Mouse (Mus musculus) B cell, adult 2 months (primary cell): ENCODE results near the gene Timp3.

Source experiments
- DNase-seq, 2 experiments: peaks; one replicate each; pipeline ENCODE4 v3.0.0; 2022

Gene Timp3

DNA sequence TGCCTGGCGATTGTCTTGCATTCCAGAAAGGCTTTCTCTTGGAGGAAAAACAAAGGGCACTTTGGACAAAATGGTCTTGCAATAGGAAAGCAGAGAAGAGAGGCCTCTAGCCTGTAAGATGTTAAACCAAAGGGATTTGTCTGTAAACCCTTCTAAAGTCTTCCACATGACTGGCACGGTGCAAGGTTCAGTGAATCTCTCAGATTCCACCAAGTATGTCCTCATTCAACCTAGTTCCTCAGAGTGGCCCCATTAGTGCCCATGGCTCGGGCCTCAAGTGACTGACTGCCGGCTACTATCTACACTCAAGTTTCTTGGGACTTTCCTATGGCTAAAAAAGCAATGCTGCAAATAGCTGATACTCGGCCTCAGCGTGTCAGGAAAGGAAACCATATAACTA, 1.8 kb upstream of the Timp3 start:
- no peak for DNase-seq

DNA sequence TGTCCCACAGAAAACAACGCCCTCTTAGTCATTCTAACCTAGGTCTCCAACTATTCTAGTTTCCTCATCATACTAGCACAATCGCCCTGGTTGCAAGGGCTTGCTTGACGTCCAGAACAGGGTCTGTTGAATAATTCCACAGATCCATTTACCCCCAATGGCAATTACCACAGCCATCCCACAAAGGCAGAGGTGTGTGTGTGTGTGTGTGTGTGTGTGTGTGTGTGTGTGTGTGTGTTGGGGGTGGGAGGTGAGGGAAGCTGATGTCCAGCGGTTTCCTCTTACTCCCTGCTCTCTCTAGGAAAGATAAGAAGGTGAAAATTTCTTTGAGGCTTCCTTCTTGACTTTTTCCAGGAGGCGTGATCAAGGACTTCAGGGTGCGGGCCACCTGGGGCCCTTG, 377 bp upstream of the Timp3 start:
- DNase-seq: no peak

DNA sequence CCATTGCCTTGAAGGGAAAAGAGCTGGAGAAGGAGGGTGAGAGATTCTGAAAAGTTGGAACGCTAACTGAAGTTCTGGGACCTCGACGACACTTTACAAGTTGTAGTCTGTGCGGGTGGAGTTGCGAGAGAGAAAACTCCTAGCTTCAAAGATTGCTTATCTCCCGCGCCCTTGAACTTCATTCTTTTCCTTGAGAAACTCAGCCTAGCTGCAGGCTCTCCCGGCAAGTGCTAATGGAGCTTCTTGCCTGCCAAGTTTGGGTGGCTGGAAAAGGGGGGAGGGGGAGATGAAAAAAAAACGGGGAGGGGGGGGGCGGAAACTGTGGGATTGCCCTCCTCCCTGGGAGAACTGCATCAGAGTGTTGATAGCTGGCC, 932 bp downstream of the Timp3 start:
- no peak for DNase-seq

DNA sequence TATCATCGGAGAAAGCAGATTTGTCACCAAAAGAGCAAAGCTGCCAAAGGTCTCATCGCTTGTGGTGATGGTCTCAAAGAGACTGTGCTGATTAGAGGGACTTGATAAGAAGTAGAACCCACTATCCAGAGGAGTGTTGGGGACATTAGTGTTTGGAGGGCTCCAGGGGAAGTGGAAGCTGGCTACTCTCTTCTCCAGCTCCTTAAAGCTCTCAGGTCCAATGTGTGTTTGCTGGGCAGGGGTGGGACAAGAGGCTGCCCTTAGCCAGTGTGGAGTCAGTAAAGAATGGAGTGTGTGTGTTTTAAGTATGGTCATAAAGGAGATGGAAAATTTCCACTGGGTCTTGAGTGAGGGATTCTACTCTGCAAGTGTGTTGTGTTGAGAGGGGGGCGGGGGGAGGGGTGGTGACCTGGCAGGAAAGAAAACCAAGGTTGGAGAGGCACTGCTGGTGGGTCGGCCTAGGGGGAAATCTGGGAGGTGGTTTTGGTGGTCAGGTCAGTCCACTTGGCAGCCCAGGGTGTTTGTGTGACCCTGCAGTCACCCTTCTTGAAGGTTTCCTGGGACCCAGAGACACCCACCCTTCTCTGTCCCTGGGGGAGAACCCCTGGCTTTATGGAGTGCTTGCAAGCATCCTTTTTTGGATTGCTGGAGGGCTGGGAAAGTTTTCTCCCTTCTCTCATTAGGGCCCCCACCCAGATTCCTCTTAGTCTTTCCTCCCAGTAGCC, 1.6 kb downstream of the Timp3 start:
- DNase-seq: no peak

DNA sequence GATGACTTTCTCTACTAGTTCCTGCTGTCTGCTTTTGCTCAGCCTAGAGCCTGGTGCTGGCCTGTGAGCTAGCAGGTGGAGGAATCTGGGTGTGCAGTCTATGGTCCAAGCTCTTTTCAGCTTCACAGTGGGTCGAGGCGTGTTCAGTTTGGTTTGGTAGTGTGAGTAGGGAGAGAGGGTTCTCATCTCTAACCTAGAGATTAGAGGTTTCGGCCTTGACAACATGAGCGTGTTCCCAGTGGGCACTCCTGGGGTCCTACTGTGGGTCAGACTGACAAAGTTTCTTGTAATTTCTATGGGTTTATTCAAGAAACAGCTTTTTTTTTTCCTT, 2.1 kb downstream of the Timp3 start:
- no peak for DNase-seq

DNA sequence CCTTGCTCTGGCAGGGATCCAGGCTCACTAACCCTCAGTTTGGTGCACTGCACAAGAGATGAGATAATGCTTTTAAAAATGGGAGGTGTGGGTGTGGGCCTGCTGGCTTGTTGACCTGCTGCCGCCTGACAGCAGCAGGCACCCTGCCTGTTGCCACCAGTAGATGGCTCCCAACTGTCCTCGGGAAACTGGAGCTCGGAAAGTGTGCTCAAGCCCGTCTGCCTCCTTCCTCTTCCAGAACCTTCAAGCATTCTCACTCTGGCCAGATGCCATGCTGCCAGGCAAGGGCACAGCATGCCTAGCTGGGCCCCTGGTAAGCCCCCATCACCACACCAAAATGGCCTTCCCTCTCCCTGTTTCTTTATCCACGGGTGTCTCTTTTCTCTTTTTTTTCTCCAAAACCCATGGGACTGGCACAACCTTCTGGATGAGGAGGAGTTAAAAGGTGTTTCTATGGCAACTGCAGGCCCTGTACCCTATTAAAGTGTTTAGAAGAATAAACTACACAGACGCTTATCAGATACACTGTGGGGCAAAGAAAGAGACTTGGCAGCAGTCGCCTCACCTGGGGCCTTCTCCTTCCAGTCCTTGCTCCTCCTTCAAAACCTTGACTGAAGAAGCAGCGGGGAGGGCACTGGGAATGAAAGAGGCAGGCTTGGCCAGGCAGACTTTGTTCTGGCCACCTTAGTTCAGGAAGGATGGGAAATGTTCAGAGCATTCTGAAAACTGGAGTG, 2.8 kb downstream of the Timp3 start:
- DNase-seq: no peak

DNA sequence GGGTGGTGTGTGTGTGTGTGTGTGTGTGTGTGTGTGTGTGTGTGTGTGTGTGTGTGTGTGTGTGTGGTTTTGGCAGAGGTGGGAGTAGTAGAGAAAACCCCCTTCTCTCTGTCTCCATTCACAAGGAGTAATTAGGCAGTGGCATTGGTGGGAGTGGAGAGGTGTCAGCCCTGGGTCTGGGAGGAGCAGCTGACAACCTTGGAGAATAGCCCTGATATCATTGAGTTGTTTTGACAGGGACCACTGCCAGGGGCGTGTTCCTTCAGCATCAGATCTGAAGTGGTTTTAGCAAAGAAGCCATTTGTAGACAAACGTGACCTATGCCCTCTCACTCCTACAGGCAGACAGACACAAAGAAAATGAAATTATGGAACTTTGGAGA, 3.3 kb downstream of the Timp3 start:
- no peak for DNase-seq

DNA sequence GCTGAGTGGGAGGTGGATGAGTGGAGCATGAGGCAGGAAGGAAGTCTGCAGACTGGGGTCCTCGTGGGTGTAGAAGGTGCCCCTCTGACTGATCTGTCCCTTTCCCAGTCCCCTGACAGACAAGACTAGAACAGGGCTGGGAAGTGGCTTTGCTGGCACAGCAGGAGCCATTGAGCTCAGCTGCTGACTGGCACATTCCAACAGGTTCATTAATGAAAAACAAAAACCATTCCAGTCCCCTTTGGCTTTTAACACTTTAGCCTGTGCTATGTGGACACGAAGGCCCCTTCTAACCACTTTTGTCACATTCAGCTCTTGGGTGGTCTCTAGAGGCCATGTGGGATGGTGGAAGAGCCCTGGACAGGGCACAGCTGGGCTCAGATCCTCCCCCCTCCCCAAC, 4.4 kb downstream of the Timp3 start:
- no peak for DNase-seq

DNA sequence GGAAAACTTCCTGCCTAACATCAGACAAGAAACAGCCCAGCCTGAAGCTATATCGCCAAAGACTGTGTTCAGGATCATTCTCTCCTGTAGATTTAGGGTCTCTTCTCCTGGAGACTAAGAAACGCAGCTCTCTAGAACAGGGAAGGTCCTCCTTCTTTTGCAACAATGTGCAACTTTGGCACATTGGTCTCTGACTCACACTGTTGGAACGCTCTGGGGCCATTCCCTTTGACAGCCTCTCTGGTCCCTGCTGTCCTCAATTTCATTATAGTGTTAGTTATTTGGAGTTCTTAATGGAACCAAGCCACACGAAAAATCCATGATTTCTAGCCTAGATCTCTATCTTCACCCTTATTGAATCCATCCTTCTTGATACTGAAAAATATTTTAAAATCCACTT, 7.1 kb downstream of the Timp3 start:
- DNase-seq: no peak

DNA sequence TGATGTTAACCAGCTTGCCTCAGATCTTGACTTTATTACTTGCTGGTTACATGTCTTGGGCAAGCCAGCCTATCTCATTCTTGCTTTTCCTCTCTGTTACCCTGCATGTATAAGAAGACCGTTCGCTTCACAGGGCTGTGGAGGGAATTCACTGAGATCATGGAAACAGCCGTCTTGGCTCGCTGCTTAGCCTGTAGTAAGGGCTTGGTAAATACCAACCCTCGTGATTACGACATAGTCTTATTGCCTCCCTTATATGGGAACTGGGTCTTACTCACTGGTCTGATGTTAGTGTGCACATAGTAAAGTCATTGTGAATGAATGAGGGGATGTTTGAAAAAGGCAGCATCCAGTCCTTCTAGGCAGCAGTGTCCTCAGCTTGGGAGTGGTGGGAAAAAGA, 10.4 kb downstream of the Timp3 start:
- no peak for DNase-seq

DNA sequence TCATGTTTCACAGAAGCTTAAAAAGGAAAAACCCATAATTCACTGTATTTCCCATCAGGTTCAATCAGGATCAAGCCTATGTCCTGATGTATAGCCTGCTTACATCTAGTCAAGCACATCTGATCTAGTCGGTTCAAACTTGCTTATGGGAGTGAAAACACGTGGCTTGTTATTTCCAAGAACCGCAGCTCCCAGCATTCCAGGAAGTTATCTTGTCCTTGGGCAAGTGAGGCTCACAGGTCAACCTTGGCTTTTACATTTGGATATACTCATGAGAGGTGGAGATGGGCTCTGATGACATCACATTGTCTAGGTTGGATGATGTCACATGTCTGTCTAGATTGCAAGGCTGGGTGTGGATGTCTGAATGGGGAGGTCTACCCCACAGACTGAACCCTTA, 12.8 kb downstream of the Timp3 start:
- no peak for DNase-seq

DNA sequence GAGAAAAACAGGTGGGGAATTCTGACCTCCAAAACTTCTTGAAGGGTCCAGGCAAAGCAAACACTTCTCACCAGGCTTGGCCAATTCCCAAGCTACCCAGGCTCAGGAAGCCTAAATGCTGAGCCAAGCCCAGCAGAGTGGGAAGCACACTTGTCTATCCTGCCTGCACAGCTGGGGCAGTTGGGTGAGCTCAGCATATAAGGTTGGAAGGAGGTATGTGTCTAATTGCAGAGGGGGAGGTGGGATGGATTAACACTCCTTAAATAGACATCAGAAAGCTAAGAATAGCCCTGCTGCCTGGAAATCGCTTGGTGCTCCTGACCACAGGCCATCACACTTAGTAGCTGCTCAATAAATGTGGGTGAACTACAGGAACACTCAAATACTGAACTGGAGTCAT, 13.3 kb downstream of the Timp3 start:
- no peak for DNase-seq

DNA sequence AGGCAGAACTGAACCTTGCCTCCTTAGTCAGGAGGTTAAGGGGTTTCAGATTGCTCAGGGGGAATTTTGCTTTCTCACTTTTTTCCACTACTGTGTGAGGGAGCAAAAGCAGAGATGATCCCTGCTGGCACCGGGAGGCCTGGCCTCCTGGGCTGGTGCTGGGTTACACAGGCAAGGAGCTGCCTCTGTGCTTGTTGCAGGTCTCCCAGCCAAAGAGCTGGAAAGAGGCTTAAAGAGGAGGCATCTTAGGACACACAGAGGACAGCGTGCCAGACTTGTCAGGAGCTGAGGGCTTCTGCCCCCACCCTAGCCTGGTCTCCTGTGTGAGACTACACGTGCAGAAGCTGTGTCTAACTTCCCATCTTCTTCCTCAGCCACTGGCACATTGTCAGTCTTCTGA, 15.3 kb downstream of the Timp3 start:
- DNase-seq: no peak

DNA sequence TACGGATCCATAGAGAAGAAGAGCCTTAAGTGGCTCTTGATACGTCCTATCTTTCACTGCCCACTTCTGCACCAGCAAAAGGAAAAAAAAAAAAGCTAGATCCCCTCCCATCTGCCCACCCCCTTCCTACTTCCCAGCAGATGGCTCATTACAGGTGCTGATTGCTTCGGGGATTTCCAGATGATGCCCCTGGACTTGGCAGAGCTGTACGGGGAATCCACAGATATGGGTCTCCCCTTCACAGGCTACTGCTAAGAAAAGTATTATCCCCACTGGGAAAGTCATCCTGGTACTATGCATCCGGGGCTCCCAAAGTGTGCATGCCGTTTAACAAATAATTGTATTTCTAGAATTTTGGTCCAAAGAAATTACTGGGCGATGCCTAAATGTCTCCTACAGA, 17.5 kb downstream of the Timp3 start:
- no peak for DNase-seq

DNA sequence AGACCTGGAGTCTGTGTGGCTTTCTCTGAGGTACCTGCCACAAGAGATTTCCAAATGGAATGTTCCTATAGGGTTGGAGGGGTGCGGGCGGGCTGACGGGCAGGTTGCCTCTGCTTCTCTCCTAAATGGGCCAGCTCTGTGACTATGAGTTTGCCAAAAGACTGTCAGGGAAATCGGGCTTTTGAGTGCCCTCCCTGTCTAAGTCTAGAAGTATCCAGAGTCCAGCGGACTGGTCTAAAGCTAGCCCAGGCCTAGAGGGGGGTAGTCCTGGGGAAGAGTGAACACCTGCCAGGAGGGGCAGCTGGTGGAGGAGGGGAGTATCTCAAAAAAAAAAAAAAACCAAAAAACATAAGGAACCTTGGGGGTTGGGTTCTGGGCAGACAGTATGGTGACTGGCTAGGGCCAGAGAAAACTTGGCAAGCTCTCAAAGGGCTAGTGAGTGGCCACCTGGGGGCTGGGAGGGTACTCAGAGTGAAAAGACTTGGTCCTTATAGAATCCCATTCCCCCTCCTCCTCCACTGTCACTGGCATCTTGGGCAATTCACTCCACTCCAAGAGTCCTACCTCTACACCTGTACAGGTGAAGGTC, 18.5 kb downstream of the Timp3 start:
- DNase-seq: no peak

DNA sequence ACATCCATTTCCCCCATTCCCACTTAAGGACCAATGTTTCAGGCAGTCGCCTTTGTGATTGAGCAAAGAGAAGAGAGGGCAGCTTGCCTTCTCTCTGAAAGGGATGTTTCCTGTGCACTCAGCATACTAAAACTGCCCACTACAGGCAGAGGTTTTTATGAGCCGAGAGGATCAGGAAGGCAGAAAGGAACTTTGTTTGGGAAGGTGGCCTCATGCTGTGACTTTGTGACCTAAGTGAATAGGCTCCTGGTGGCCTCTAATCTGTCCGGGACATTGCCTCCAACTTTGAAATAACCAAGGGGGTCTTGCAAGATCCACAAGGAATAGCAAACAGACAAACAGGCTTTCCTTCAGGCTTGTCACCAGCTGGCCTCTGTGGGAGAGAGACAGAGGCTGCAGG, 19.4 kb downstream of the Timp3 start:
- no peak for DNase-seq

DNA sequence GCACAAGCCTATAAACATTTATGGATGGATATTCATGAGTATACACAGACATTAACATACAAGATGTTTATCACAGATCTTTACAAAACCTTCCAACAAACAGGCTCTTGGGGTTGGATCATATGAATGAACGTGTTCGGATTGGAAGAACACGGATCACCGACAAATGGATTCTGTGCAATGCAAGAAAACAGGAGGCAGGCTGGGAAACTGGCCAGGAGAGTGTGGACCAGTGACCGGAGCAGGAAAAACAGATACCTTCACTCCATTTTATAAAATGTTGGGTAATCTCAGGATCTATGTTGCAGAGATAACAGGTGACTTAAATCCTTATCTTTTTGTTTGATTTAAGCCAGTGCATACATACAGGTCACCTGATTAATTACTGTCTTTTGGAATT, 20.0 kb downstream of the Timp3 start:
- DNase-seq: no peak

DNA sequence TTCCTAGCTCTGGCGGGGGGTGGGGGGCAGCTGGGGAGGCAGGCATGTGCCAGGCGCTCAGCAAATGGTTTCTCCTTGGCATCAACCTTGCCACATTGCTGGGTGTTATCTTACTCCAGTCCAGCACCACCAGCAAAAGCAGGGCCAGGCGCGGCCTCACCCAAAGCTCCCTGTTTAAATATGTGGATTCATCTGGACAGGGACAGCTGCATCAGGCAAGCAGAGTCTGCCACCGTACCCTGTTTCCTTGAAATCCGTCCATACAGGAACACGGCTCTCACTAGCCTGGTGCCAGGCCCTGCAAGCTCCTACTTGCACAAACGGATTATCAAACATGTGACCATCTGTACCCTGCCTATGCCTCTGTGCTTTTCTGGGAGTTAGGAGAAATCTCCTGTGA, 21.0 kb downstream of the Timp3 start:
- no peak for DNase-seq

DNA sequence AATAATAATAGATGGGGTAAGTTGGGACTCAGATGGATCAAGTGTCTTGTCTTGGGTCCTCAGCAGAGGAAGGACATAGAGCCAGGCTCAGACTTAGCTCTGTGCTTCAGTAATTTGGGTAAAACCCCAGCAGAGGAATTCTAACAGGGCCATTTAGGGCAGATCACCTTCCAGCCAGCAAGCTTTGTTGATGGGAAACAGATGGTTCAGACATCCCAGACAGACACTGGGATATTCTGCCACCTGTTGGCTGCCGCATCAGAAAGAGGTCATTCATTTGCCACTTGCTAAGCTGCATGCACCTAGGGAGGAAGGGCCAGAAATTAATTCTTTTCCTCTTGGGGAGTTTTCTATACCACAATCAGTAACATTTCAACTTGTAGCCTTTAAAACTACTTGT, 21.8 kb downstream of the Timp3 start:
- DNase-seq: no peak

DNA sequence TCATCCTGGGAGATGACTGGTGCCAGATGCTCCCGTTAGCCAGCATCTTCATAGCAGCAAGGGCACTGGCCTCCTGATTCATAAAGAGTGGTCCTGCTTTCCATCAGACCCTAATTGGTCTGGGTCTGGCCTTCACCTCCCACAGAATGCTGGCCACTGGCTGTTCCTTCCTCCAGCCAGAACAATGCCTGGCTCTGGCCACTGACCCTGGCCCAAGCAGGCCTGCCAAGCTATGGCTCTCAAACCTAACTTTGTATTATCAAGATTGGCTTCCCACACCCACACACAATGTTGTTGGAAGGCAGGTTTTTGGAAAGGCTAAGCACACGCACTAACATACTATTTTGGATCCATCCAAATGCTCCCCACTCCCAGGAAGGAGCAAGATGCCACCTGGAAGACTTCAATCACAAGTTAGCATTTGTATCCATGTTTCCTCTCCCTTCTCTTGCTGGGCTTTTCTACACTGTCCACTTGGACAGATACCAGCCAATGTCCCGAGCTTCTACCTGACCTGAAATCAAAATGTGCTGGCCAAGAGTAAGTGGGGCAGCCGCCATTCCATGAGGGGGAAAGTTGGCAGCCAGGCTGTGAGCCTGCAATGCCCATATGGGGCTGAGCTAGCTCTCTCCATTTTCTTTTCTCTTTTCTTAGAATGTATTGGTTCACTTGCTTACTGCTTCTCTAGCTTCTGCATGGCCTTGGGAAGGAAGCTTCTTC, 23.3 kb downstream of the Timp3 start:
- DNase-seq: no peak

DNA sequence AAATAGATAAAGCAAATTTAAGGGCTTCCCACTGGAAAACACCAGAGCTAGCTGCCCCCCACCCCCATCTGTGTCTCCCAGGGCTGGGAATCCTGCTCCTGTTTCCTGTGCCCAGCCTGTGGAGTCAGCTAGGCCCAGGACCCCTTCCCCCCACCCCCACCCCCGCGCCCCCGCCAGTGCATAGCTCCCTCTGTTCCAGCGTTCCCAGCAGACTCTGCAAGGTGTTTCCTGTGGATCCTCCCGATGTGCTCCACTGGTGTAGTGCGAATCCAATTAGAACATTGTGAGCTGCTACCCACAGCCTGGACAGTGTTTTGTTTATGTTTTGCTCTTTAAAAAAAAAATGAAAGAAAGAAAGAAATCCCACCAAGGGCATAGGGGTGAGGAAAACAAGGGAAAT, 25.1 kb downstream of the Timp3 start:
- DNase-seq: no peak

DNA sequence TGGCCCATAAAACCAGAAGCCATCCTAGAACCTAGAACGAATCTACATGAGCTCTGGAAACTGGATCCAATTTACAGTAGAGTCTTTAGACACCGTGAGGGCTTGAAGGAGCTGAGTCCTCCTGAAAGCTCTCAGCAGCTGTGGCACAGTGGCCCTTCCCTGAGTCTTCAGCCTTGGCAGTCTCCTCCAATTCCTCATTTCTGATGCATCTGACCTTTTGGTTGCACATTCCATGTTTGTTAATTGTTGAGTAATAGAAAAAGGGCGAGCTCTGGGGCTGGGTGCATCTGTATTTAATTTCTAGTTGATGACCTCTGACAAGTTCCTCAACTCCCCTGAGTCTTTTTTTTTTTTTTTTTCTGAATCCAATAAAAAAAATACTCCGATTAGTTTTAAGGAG, 28.0 kb downstream of the Timp3 start:
- no peak for DNase-seq

DNA sequence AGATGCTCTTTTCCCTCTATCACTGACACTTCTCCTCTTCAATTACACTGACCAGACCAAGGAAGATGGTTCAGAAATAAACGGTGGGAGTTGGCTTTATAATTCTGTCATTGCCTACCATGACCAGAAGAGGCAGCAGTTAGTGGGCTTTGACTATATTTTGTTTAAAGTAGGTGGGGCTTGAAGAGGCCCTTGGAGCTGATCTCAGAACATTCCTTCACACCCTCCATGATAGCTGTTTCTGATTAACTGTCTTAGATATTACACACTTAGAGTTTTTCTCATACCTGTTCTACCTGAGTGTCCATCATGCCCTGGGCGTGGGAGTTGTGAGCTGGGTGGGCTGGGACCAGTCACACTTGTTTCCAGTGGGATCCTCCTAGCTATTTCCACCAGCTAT, 28.5 kb downstream of the Timp3 start:
- no peak for DNase-seq

DNA sequence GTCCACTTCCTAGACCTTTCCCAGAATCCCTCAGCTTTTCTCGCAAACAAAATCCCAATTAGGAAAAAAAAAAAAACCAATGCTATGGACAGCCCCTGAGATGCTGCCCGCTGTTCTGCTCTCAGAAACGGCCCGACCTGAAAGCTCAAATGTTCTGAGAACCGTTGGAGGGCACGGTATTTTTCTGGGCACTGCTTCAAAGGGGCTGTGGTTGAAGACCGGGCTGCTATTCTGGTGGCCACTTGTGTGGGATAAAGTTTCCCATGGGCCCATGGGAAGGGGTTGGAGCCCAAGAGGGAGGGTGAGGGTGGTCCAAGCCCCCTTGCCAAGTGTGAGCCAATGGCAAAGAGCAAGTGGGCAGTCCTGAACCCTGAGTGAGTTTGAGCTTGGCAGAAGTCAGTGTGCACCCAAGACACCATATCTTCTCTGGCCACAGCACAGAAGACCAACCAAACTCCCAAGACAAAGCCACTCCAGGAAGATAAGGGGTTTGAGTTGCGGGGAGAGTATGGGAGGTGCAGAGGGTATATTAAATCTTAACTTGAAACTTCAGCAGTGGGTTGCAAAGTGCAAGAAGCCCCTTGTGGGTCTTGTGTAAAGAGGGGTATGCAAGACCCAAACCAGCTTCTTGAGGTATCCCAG, 29.2 kb downstream of the Timp3 start:
- no peak for DNase-seq
